Mouse (Mus musculus): ENCODE results near the gene Plxnb1. TPM values are rescaled to one million over a fixed set of nuclear protein-coding genes. Genes with fewer than 3 reads are reported as not detected.
"Not testable (repeated sequence)": the region's sequence is repeated elsewhere in the genome, so short reads cannot be mapped to it uniquely, and the experiment has no call there.

Gene Plxnb1
- polyA plus RNA-seq, 1 experiment = 12.0 TPM

GRCm38 (mm10) chr9:109124164-109124563 is 29.0 kb downstream of the Plxnb1 start:
- TF ChIP-seq POLR2A (IDR thresholded peaks at IDR 0.05; ENCODE audit: low read depth, low read length) (no peak), CTCF (IDR thresholded peaks at IDR 0.05; ENCODE audit: borderline replicate concordance, insufficient read depth, low read length) (no peak)
- Histone ChIP-seq H3K4me3 (ENCODE audit: insufficient read depth, low read length) (no peak overlapping the region), H3K4me1 (ENCODE audit: control insufficient read depth, insufficient read depth, low read length) (no peaks in the 10 kb centered on the region), H3K27ac (ENCODE audit: insufficient read depth, low read length) (no peak overlapping the region)

DNA sequence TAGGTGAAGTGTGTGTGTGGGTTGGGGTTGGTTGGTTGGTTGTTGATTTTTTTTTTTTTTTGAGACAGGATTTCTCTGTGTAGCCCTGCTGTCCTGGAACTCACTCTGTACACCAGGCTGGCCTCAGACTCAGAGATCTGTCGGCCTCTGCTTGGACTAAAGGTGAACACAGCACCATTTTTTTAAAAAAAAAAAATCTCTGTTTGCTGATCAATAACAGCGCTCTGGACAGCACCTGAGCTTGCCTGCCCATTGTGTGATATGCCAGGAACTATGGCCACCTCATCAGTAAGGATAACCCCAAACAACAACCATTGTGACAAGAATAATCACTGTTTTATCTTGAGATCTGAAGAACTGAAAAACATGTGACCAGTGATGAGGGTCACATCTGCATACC is 29.9 kb downstream of the Plxnb1 start:
- no peak overlapping the region for H3K4me3 ChIP-seq (ENCODE audit: insufficient read depth, low read length)
- H3K27ac ChIP-seq (ENCODE audit: insufficient read depth, low read length) = no peak overlapping the region
- TF ChIP-seq CTCF (IDR thresholded peaks at IDR 0.05; ENCODE audit: borderline replicate concordance, insufficient read depth, low read length) = no peak
- TF ChIP-seq POLR2A (IDR thresholded peaks at IDR 0.05; ENCODE audit: low read depth, low read length) = no peak
- no peaks in the 10 kb centered on the region for H3K4me1 ChIP-seq (ENCODE audit: control insufficient read depth, insufficient read depth, low read length)

DNA sequence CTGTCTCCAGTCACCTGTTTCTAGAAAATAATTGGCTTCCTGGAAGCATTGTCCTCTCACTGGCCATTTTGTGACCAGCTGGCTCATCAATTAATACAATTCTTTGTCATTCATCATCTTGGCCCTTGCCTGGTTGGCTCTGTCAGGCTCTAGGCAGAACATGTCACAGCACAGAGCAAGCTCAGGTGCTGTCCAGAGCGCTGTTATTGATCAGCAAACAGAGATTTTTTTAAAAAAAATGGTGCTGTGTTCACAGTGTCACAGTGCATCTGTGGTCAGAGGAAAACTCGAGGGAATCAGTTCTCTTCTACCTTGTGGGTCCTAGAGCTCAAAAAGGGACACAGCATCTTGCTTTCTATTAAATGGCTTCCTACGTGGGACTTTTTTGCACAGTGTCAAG is 30.3 kb downstream of the Plxnb1 start:
- Histone ChIP-seq H3K4me1 (ENCODE audit: control insufficient read depth, insufficient read depth, low read length) (no peaks in the 10 kb centered on the region), H3K27ac (ENCODE audit: insufficient read depth, low read length) (no peak overlapping the region), H3K4me3 (ENCODE audit: insufficient read depth, low read length) (no peak overlapping the region)
- TF ChIP-seq CTCF (IDR thresholded peaks at IDR 0.05; ENCODE audit: borderline replicate concordance, insufficient read depth, low read length) (no peak), POLR2A (IDR thresholded peaks at IDR 0.05; ENCODE audit: low read depth, low read length) (no peak)

DNA sequence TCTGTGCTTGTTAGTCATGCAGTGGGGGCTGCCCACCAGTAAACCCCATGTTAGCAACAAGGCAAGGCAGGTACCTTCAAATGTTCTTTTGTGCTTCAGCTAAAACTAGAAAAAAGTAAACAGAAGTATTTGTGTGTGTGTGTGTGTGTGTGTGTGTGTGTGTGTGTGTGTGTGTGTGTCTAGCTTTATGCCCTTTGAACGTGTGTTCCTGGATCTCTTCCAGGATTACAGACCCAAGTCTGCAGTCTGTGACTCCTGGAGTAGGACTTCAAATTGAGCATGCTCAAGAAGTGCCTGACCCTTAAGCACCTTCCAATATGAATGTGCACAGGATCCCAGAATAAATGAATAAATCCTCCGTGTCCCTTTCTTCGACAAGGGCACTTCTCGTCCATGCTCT is 31.9 kb downstream of the Plxnb1 start:
- H3K27ac ChIP-seq (ENCODE audit: insufficient read depth, low read length) = no peak overlapping the region
- TF ChIP-seq POLR2A (IDR thresholded peaks at IDR 0.05; ENCODE audit: low read depth, low read length) = no peak
- no peaks in the 10 kb centered on the region for H3K4me1 ChIP-seq (ENCODE audit: control insufficient read depth, insufficient read depth, low read length)

GRCm38 (mm10) chr9:109128211-109128610 is 33.0 kb downstream of the Plxnb1 start:
- no peak overlapping the region for H3K27ac ChIP-seq (ENCODE audit: insufficient read depth, low read length)
- no peaks in the 10 kb centered on the region for H3K4me1 ChIP-seq (ENCODE audit: control insufficient read depth, insufficient read depth, low read length)
- no peak overlapping the region for H3K4me3 ChIP-seq (ENCODE audit: insufficient read depth, low read length)
- TF ChIP-seq CTCF (IDR thresholded peaks at IDR 0.05; ENCODE audit: borderline replicate concordance, insufficient read depth, low read length) (no peak), POLR2A (IDR thresholded peaks at IDR 0.05; ENCODE audit: low read depth, low read length) (no peak)

More for the DNA sequence above, 31.9 kb downstream of the Plxnb1 start:
- no peak overlapping the region for H3K4me3 ChIP-seq (ENCODE audit: insufficient read depth, low read length)

GRCm38 (mm10) chr9:109130076-109130475 is 34.9 kb downstream of the Plxnb1 start:
- Histone ChIP-seq H3K4me3 (ENCODE audit: insufficient read depth, low read length) (no peak overlapping the region), H3K27ac (ENCODE audit: insufficient read depth, low read length) (no peak overlapping the region), H3K4me1 (ENCODE audit: control insufficient read depth, insufficient read depth, low read length) (no peaks in the 10 kb centered on the region)
- TF ChIP-seq POLR2A (IDR thresholded peaks at IDR 0.05; ENCODE audit: low read depth, low read length) (no peak), CTCF (IDR thresholded peaks at IDR 0.05; ENCODE audit: borderline replicate concordance, insufficient read depth, low read length) (no peak)

- H3K27ac ChIP-seq (ENCODE audit: insufficient read depth, low read length); H3K4me1 ChIP-seq (ENCODE audit: control insufficient read depth, insufficient read depth, low read length); H3K4me3 ChIP-seq (ENCODE audit: insufficient read depth, low read length): not testable (repeated sequence)
Measured at GRCm38 (mm10) chr9:109140414-109140813, 45.2 kb downstream of the Plxnb1 start.

DNA sequence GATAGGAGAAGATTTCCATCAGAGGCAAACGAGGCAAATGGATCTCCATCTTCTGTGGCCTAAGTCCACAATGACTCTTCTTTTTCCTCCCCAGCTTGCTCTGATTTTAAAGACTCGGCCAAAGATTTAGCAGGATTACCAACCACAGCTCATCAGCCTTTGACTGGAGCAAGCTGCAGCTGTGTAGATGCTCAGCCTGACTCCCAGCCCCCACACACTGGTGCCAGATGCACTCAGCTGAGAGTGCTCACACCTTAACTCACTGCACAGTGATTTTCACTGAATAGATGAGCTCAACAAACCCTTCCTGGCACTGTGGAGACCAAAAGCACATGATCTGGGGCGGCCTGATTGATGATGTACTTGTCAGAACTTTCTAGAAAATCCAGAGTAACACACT is 66.8 kb downstream of the Plxnb1 start, which contains the start of gene Fbxw21:
Gene Fbxw21, minus strand, starts transcription at position 101 of the 400 bp plus-strand sequence.
- no peaks in the 10 kb centered on the region for H3K4me1 ChIP-seq (ENCODE audit: control insufficient read depth, insufficient read depth, low read length)
- H3K4me3 ChIP-seq (ENCODE audit: insufficient read depth, low read length) = no peak within 1 kb of the TSS
- no peak for TF ChIP-seq CTCF (IDR thresholded peaks at IDR 0.05; ENCODE audit: borderline replicate concordance, insufficient read depth, low read length)
- no peak for TF ChIP-seq POLR2A (IDR thresholded peaks at IDR 0.05; ENCODE audit: low read depth, low read length)
- no peak within 1 kb of the TSS for H3K27ac ChIP-seq (ENCODE audit: insufficient read depth, low read length)

- no peak for TF ChIP-seq POLR2A (IDR thresholded peaks at IDR 0.05; ENCODE audit: low read depth, low read length)
- TF ChIP-seq CTCF (IDR thresholded peaks at IDR 0.05; ENCODE audit: borderline replicate concordance, insufficient read depth, low read length) = no peak
- no peaks in the 10 kb centered on the region for H3K4me1 ChIP-seq (ENCODE audit: control insufficient read depth, insufficient read depth, low read length)
- H3K27ac ChIP-seq (ENCODE audit: insufficient read depth, low read length) = no peak overlapping the region
- no peak overlapping the region for H3K4me3 ChIP-seq (ENCODE audit: insufficient read depth, low read length)
Measured at GRCm38 (mm10) chr9:109167316-109167715, 72.1 kb downstream of the Plxnb1 start.

Other genes with a start within 250 kb of the Plxnb1 start
- 9.7 and 10.1 TPM in 2 replicates for gene Slc26a6, start 242.1 kb upstream of the Plxnb1 start, polyA plus RNA-seq (2011; ENCODE audit: insufficient read length, low read depth, missing spikeins)
- not detected in 2 replicates for gene Tmem89, start 180.8 kb upstream of the Plxnb1 start, polyA plus RNA-seq (2011; ENCODE audit: insufficient read length, low read depth, missing spikeins)
- 165 and 176 TPM in 2 replicates for gene Uqcrc1, start 158.8 kb upstream of the Plxnb1 start, polyA plus RNA-seq (2011; ENCODE audit: insufficient read length, low read depth, missing spikeins)
- gene Col7a1, start 141.8 kb upstream of the Plxnb1 start, polyA plus RNA-seq (2011; ENCODE audit: insufficient read length, low read depth, missing spikeins) = 48.8 and 70.7 TPM in 2 replicates
- gene Ucn2, start 109.4 kb upstream of the Plxnb1 start, polyA plus RNA-seq (2011; ENCODE audit: insufficient read length, low read depth, missing spikeins) = 1.7 and 1.9 TPM in 2 replicates
- gene Pfkfb4, start 103.6 kb upstream of the Plxnb1 start, polyA plus RNA-seq (2011; ENCODE audit: insufficient read length, low read depth, missing spikeins) = 6.0 and 7.1 TPM in 2 replicates
- 230 and 252 TPM in 2 replicates for gene Shisa5, start 56.8 kb upstream of the Plxnb1 start, polyA plus RNA-seq (2011; ENCODE audit: insufficient read length, low read depth, missing spikeins)
- gene Trex1, start 35.7 kb upstream of the Plxnb1 start, polyA plus RNA-seq (2011; ENCODE audit: insufficient read length, low read depth, missing spikeins) = 8.2 and 12.8 TPM in 2 replicates
- 12.5 and 13.0 TPM in 2 replicates for gene Atrip, start 21.3 kb upstream of the Plxnb1 start, polyA plus RNA-seq (2011; ENCODE audit: insufficient read length, low read depth, missing spikeins)
- gene Ccdc51, start 12.9 kb upstream of the Plxnb1 start, polyA plus RNA-seq (2011; ENCODE audit: insufficient read length, low read depth, missing spikeins) = 4.6 TPM in 2 replicates
- 411 and 552 TPM in 2 replicates for gene Tma7, start 12.8 kb upstream of the Plxnb1 start, polyA plus RNA-seq (2011; ENCODE audit: insufficient read length, low read depth, missing spikeins)
- not detected in 2 replicates for gene Fbxw21, start 66.7 kb downstream of the Plxnb1 start, polyA plus RNA-seq (2011; ENCODE audit: insufficient read length, low read depth, missing spikeins)
- not detected in 2 replicates for gene Fbxw13, start 100.6 kb downstream of the Plxnb1 start, polyA plus RNA-seq (2011; ENCODE audit: insufficient read length, low read depth, missing spikeins)
- not detected in 2 replicates for gene Fbxw20, start 139.4 kb downstream of the Plxnb1 start, polyA plus RNA-seq (2011; ENCODE audit: insufficient read length, low read depth, missing spikeins)
- not detected in 2 replicates for gene Fbxw14, start 192.3 kb downstream of the Plxnb1 start, polyA plus RNA-seq (2011; ENCODE audit: insufficient read length, low read depth, missing spikeins)
- not detected in 2 replicates for gene Fbxw28, start 244.3 kb downstream of the Plxnb1 start, polyA plus RNA-seq (2011; ENCODE audit: insufficient read length, low read depth, missing spikeins)